Mouse (Mus musculus) ES-Bruce4 (cell line): ENCODE results near the gene Fbxo36.

Experiments used
- CTCF ChIP-seq: IDR thresholded peaks from one replicate; pipeline ENCODE4 v1.8.1; 2011; ENCODE audit warnings: low read depth, low read length
- POLR2A ChIP-seq: IDR thresholded peaks from one replicate; pipeline ENCODE4 v1.8.1; 2011; ENCODE audit warnings: low read length; ENCODE audit not compliant: insufficient read depth

GRCm38 (mm10) chr1:84853721-84854120, 14.1 kb downstream of the Fbxo36 start:
- TF ChIP-seq CTCF: no peak
- no peak for TF ChIP-seq POLR2A
